Mouse (Mus musculus) naive thymus-derived CD4-positive, alpha-beta T cell, adult 2 months (primary cell): ENCODE results near the gene Tmem189.

ENCODE experiments used
- DNase-seq: peaks from one replicate; pipeline ENCODE4 v3.0.0-alpha.2; 2011; ENCODE audit warnings: low read depth

Tmem189 gene

GRCm38 (mm10) chr2:167689501-167690218, at the start of gene Tmem189:
Gene Tmem189 (minus strand): TSS chr2:167689822.
- DNase-seq, result peak; percentile 85

- DNase-seq, result no peak
Observed at GRCm38 (mm10) chr2:167739030-167739429, 49.4 kb upstream of the Tmem189 start.

GRCm38 (mm10) chr2:167734861-167735260, 45.2 kb upstream of the Tmem189 start:
- no peak for DNase-seq

DNA sequence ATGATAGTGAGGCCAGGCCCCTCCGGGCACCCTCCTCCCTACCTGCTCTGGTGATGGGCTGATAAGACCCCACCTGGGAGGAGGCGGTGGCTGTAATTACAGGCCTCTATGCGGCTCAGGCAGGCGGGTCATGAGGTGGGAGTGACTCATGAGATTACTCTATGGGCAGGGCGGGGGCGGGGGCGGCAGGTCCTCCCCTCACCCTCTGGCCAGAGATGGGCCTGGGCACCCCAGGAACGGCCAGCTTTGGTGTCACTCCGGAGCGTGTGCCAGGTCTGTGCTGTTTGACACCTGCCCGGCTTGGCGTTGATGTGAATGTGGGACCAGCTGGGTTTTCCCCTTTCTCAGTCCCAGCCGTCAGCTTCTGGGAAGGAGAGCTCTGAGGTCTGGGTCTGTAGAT, 41.5 kb upstream of the Tmem189 start:
- no peak for DNase-seq

GRCm38 (mm10) chr2:167730036-167730435, 40.4 kb upstream of the Tmem189 start:
- DNase-seq, result no peak

- no peak for DNase-seq
Observed at GRCm38 (mm10) chr2:167727161-167727560, 37.5 kb upstream of the Tmem189 start.

- no peak for DNase-seq
Observed at GRCm38 (mm10) chr2:167725879-167726278, 36.3 kb upstream of the Tmem189 start.

DNA sequence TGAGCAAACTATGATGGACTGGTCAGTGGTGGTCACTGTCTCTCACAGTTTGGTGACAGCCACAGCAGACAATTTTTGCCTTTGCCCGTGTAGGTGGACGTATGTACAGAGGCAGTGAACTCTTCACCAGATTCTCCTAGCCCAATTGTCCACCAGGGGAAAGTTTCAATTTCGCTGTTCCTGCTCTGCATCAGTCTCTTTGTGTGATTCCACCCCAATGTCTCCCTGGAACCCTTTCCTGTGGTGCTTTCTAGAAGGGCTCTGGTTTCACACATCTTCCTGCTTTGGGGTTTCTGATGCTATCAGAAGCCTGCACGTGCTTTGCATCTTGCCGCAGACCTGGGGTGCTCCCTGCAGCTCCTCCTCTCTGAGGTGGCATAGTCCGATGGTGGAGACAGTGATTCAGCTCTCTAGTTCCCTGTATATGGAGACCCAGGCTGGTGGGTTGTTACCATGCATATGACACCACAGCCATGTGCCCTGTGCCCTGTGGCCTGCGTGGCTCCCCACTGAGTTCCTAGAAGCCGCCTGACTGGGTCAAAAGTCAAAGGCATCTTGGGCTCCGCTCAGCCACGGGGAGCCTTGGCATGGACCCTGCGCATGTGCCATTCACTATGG, 34.1 kb upstream of the Tmem189 start:
- peak; percentile 52 for DNase-seq

DNA sequence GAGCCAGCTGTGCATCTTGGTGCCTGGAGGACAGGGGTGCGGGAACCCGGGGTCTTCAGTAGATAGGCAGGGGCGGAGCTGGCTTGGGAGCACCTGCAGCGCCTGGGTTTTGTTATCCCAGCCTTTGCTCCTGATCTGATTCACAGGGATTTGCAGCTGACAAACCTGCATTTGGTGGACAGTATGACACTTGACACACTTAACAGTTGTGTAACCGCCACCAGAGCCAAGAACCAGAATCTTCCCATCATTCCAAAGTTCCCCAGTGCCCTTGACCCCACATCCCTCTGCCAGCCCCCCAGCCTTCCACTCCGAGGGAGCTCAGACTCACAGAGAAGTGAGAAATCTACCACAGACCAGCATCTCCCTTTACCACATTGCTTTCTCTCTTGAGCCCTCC, 32.9 kb upstream of the Tmem189 start:
- no peak for DNase-seq

GRCm38 (mm10) chr2:167721159-167721882, 31.7 kb upstream of the Tmem189 start:
- no peak for DNase-seq

DNA sequence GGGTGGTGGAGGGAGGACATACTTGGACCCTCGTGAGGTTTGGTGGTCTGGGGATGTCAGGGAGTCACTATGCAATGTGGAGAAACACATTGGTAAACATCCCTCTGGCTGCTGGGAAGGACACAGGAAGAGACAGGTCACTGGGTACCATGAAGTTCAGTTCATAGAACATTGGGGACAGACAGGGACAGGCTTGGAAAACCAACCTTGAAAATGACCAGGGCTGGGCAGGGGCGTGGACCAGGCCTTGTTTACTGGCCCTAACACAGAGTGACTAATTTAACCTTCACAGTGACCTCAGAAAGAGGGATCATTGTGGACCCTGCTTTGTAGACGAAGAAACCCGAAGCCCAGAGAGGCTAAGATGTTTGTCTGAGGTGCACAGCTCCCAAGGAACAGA, 29.9 kb upstream of the Tmem189 start:
- no peak for DNase-seq

GRCm38 (mm10) chr2:167717208-167717607, 27.6 kb upstream of the Tmem189 start:
- DNase-seq, result no peak

DNA sequence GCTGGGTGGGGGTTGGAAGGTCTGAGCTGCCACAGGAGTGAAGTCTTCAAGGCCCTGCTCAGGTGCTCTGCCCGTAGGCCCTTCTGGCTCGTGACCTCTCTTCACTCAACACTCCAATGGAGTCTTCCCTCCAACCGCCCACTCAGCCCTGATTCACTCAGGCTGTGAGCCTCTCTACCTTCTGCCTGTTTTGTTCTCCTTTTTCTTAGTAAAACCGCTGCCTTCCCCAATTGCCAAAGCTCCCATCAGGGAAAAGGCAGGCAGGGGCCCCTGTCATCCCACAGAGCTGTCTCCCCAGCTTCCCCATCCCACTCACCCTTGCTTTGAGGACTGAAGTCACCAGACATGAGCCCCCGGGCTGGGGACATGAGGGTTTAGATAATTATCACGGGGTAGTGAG, 25.4 kb upstream of the Tmem189 start:
- no peak for DNase-seq

DNA sequence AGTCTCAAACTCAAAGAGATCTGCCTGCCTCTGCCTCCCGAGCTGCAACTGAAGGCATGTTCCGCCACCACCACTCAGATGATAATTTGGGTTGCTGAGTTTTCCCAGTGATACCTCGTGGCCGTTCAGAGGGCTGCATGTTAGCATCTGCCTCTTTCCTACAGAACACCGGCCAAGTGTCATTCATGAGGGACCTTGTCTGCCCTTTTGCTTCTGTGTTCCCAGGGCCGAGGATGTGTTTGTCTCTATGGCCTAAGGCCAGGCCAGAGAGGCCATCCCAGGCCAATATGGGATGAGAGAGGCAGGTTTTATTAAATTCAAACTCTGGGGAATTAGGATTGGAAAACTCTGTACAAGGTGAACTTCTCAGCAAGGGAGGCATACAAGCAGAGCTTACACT, 24.7 kb upstream of the Tmem189 start:
- DNase-seq, result no peak

- peak; percentile 78 for DNase-seq
Observed at GRCm38 (mm10) chr2:167712872-167713821, 23.5 kb upstream of the Tmem189 start.

DNA sequence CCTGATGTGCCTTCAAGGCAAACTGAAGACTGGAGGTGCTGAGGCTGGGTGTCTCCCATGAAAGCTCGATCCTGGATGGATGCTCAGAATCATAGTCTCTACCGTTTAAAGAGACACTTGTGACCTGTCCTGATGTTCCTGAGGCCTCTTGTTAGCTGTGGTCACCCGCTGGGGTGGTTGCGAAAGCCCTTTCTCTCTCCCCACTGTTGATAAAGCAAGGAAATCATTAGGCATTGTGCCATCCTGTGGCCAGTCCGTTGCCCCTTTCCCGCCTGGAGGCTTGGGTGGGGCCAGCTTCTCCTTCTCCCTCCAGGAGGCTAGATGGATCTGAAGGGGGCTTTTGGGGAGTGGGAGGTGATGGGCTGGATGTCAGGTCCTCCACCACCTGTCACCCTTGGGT, 21.0 kb upstream of the Tmem189 start:
- DNase-seq, result no peak

GRCm38 (mm10) chr2:167709969-167710368, 20.3 kb upstream of the Tmem189 start:
- DNase-seq, result no peak

GRCm38 (mm10) chr2:167708373-167708772, 18.8 kb upstream of the Tmem189 start:
- no peak for DNase-seq

- DNase-seq, result no peak
Observed at GRCm38 (mm10) chr2:167706183-167706939, 16.7 kb upstream of the Tmem189 start.

- DNase-seq, result no peak
Observed at GRCm38 (mm10) chr2:167704409-167704808, 14.8 kb upstream of the Tmem189 start.

GRCm38 (mm10) chr2:167702126-167702525, 12.5 kb upstream of the Tmem189 start:
- DNase-seq, result no peak
